Mouse (Mus musculus) stomach, embryonic 16.5 days (tissue): ENCODE results near the gene Wdr83os. TPM values are rescaled to one million over a fixed set of nuclear protein-coding genes. Genes with fewer than 3 reads are reported as not detected.

Experiments
- ATAC-seq: fragments of 200-750 bp; cut with Nextera tagmentation; 2 replicates; pipeline ENCODE4 v1.8.0; 2017; ENCODE audit warnings: moderate number of reproducible peaks, moderate TSS enrichment; ENCODE audit not compliant: insufficient read depth, low FRiP score
- H3K27ac ChIP-seq: fragments of 300-500 bp; sonication (generic); 2 replicates; pipeline ENCODE4 v1.5.1; 2014; ENCODE audit warnings: low read length
- H3K27me3 ChIP-seq: fragments of 300-500 bp; sonication (generic); 2 replicates; pipeline ENCODE4 v1.6.1; 2014; ENCODE audit warnings: low read length, control low read depth, mixed read lengths; ENCODE audit not compliant: control insufficient read depth, insufficient read depth
- H3K36me3 ChIP-seq: fragments of 300-500 bp; sonication (generic); 2 replicates; pipeline ENCODE4 v1.6.1; 2014; ENCODE audit warnings: low read length; ENCODE audit not compliant: control insufficient read depth, insufficient read depth
- H3K4me1 ChIP-seq: fragments of 300-500 bp; sonication (generic); 2 replicates; pipeline ENCODE4 v1.6.1; 2014; ENCODE audit warnings: low read length, control low read depth, mixed read lengths; ENCODE audit not compliant: control insufficient read depth, insufficient read depth
- H3K4me2 ChIP-seq: fragments of 300-500 bp; sonication (generic); 2 replicates; pipeline ENCODE4 v1.6.1; 2014; ENCODE audit warnings: low read depth, low read length, mixed read lengths
- H3K4me3 ChIP-seq: fragments of 300-500 bp; sonication (generic); replicated peaks from 2 replicates; pipeline ENCODE4 v1.5.1; 2014; ENCODE audit warnings: mild to moderate bottlenecking, low read length
- H3K9ac ChIP-seq: fragments of 300-500 bp; sonication (generic); 2 replicates; pipeline ENCODE4 v1.6.1; 2014; ENCODE audit warnings: low read length
- H3K9me3 ChIP-seq: fragments of 300-500 bp; sonication (generic); replicated peaks from 2 replicates; pipeline ENCODE4 v1.6.1; 2016; ENCODE audit warnings: low read length, control low read depth; ENCODE audit not compliant: control insufficient read depth
- WGBS: fragments of 180-500 bp; shearing (Covaris S2); extraction: QIAGEN DNeasy Blood & Tissue Kit; methylation state at CpG from one replicate; pipeline ENCODE4 v1.1.7; 2014; 5-methylcytosine and 5-hydroxymethylcytosine counted together
- polyA plus RNA-seq: library from polyadenylated mRNA; unstranded; fragments of >200 nt; fragmentation: Nextera tagmentation; extraction: Ambion mirVana; gene quantifications from 2 replicates; pipeline ENCODE4 v1.2.1, GENCODE M21; 2015

Wdr83os gene
- polyA plus RNA-seq, 1 experiment from 2014 or later = 116 TPM

- H3K4me3 ChIP-seq = peak overlapping the region; percentile 86
- H3K4me2 ChIP-seq = peak overlapping the region; percentile 94
- H3K27me3 ChIP-seq = no peaks in the 10 kb centered on the region
- H3K27ac ChIP-seq = peak overlapping the region; percentile 97
- no peaks in the 10 kb centered on the region for H3K9me3 ChIP-seq
- ATAC-seq = no peak
- peak overlapping the region; percentile 98 for H3K9ac ChIP-seq
- no peaks in the 10 kb centered on the region; the same call in 1 of the 2 replicates for H3K36me3 ChIP-seq
- H3K4me1 ChIP-seq = peaks cover 11% of the 10 kb centered on the region
- 79% methylated on average over 5 of the region's 5 CpGs for WGBS
These were observed 9.5 kb upstream of the Wdr83os start for GRCm38 (mm10) chr8:85071041-85071440.

- Histone ChIP-seq H3K27me3 (no peaks in the 10 kb centered on the region), H3K4me2 (peak within 1 kb of the TSS; percentile 94), H3K9me3 (no peaks in the 10 kb centered on the region), H3K36me3 (no peaks in the 10 kb centered on the region; the same call in 1 of the 2 replicates), H3K9ac (peak within 1 kb of the TSS; percentile 98), H3K27ac (peak within 1 kb of the TSS; percentile 97), H3K4me1 (peaks cover 11% of the 10 kb centered on the region), H3K4me3 (peak within 1 kb of the TSS; percentile 86)
- under 1% methylated on average over 68 of the region's 68 CpGs for WGBS
- ATAC-seq = peak; percentile 91
These were observed 8.8 kb upstream of the Wdr83os start, which contains the start of gene Dhps for GRCm38 (mm10) chr8:85071514-85072281. Gene Dhps (plus strand): TSS chr8:85071757.

DNA sequence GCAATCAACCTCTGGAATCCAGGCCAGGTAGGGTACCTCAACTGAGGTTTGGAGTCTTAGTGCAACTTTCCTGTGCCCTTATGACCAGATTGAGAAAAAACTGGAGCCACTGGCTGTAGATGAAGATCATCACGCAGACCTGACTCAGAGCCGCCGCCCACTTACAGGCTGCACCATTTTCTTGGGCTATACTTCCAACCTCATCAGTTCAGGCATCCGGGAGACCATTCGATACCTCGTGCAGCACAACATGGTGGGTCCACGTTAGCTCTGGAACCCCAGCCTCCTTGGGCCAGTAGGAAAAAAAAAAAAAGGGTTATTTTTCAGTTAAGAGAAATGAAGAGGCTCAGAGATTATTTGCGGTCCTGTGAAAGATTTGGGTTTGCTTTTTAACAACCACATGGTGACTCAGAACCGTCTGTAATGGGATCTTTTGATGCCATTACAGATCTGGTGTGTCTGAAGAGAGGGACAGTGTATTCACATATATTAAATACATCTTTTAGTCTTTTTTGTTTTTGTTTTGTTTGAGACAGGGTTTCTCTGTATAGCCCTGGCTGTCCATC, 8.1 kb upstream of the Wdr83os start:
- Histone ChIP-seq H3K9ac (peak overlapping the region; percentile 98), H3K4me2 (peak overlapping the region; percentile 94), H3K27ac (peak overlapping the region; percentile 97), H3K27me3 (no peaks in the 10 kb centered on the region), H3K9me3 (no peaks in the 10 kb centered on the region), H3K36me3 (no peaks in the 10 kb centered on the region; the same call in 1 of the 2 replicates), H3K4me1 (peaks cover 11% of the 10 kb centered on the region), H3K4me3 (peak overlapping the region; percentile 86)
- WGBS = 31% methylated on average over 9 of the region's 9 CpGs
- no peak for ATAC-seq

GRCm38 (mm10) chr8:85073041-85073612, 7.4 kb upstream of the Wdr83os start:
- Histone ChIP-seq H3K4me3 (no peak overlapping the region), H3K27me3 (no peaks in the 10 kb centered on the region), H3K4me2 (no peak overlapping the region), H3K4me1 (peaks cover 11% of the 10 kb centered on the region), H3K27ac (no peak overlapping the region), H3K36me3 (no peaks in the 10 kb centered on the region; the same call in 1 of the 2 replicates), H3K9me3 (no peaks in the 10 kb centered on the region), H3K9ac (no peak overlapping the region)
- WGBS = 92% methylated on average over 15 of the region's 15 CpGs
- no peak for ATAC-seq

- H3K4me2 ChIP-seq = no peak overlapping the region
- peaks cover 11% of the 10 kb centered on the region for H3K4me1 ChIP-seq
- H3K36me3 ChIP-seq = no peaks in the 10 kb centered on the region; the same call in 1 of the 2 replicates
- no peak overlapping the region for H3K9ac ChIP-seq
- H3K9me3 ChIP-seq = no peaks in the 10 kb centered on the region
- no peaks in the 10 kb centered on the region for H3K27me3 ChIP-seq
- no peak for ATAC-seq
- WGBS = 83% methylated on average over 10 of the region's 10 CpGs
- no peak overlapping the region for H3K4me3 ChIP-seq
- H3K27ac ChIP-seq = no peak overlapping the region
These were observed 6.4 kb upstream of the Wdr83os start for GRCm38 (mm10) chr8:85074167-85074566.

GRCm38 (mm10) chr8:85074617-85075016, 5.9 kb upstream of the Wdr83os start:
- ATAC-seq = no peak

GRCm38 (mm10) chr8:85076001-85076400, 4.5 kb upstream of the Wdr83os start:
- Histone ChIP-seq H3K27ac (no peak overlapping the region), H3K4me3 (no peak overlapping the region), H3K9me3 (no peaks in the 10 kb centered on the region), H3K36me3 (no peaks in the 10 kb centered on the region; the same call in 1 of the 2 replicates), H3K9ac (no peak overlapping the region), H3K4me1 (peaks cover 17% of the 10 kb centered on the region), H3K27me3 (no peaks in the 10 kb centered on the region), H3K4me2 (no peak overlapping the region)
- 64% methylated on average over 9 of the region's 9 CpGs for WGBS
- ATAC-seq = no peak

More at GRCm38 (mm10) chr8:85074617-85075016, 5.9 kb upstream of the Wdr83os start:
- Histone ChIP-seq H3K4me1 (peaks cover 14% of the 10 kb centered on the region), H3K4me3 (no peak overlapping the region), H3K36me3 (no peaks in the 10 kb centered on the region; the same call in 1 of the 2 replicates), H3K4me2 (no peak overlapping the region), H3K27ac (no peak overlapping the region), H3K9ac (no peak overlapping the region), H3K27me3 (no peaks in the 10 kb centered on the region), H3K9me3 (no peaks in the 10 kb centered on the region)
- WGBS = 82% methylated on average over 10 of the region's 10 CpGs

- H3K9ac ChIP-seq = no peak overlapping the region
- peak; percentile 58; the same call in 1 of the 2 replicates for ATAC-seq
- WGBS = 2% methylated on average over 2 of the region's 2 CpGs
- H3K4me1 ChIP-seq = peaks cover 17% of the 10 kb centered on the region
- H3K9me3 ChIP-seq = no peaks in the 10 kb centered on the region
- H3K27ac ChIP-seq = no peak overlapping the region
- no peak overlapping the region for H3K4me3 ChIP-seq
- H3K4me2 ChIP-seq = no peak overlapping the region
- H3K27me3 ChIP-seq = no peaks in the 10 kb centered on the region
- no peaks in the 10 kb centered on the region; the same call in 1 of the 2 replicates for H3K36me3 ChIP-seq
These were observed 3.5 kb upstream of the Wdr83os start for GRCm38 (mm10) chr8:85076993-85077392.

DNA sequence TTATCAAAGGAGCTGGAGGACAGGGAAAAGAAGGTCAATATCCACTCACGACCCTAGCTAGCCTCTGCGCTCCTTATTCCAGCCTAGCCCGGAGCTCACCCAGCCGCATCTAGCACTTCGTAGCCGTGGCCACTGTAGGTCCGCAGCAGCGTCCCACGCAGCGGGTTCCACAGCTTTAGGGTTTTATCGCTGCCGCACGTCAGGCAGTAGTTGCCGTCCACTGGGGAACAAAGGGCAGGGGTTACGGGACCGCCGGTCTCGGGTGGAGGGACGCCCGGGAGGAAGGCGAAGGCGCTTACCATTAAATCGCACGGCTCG, 367 bp upstream of the Wdr83os start:
- peak overlapping the region; percentile 86 for H3K27ac ChIP-seq
- ATAC-seq = no peak
- under 1% methylated on average over 25 of the region's 25 CpGs for WGBS

More for the DNA sequence above, 367 bp upstream of the Wdr83os start:
- peaks cover 25% of the 10 kb centered on the region for H3K4me1 ChIP-seq
- H3K9me3 ChIP-seq = no peaks in the 10 kb centered on the region
- peak overlapping the region; percentile 77 for H3K4me3 ChIP-seq
- no peaks in the 10 kb centered on the region for H3K27me3 ChIP-seq
- no peaks in the 10 kb centered on the region for H3K36me3 ChIP-seq
- peak overlapping the region; percentile 96 for H3K4me2 ChIP-seq
- H3K9ac ChIP-seq = peak overlapping the region; percentile 96
